Mouse (Mus musculus) limb, embryonic 12.5 days (tissue): ENCODE measurements at regions not wholly inside any gene's neighbourhood (a gene's known extent, or its start where the extent isn't known, plus 50 kb on each side); places are given as distances from the start of the nearest gene placed in this dataset.

Source experiments
- ATAC-seq: fragments of 200-750 bp; cut with Nextera tagmentation; 2 replicates; pipeline ENCODE4 v1.8.0; 2017; ENCODE audit warnings: low read depth, moderate TSS enrichment; ENCODE audit not compliant: insufficient number of reproducible peaks, insufficient read depth, low FRiP score, low TSS enrichment
- H3K27ac ChIP-seq: fragments of 300-500 bp; sonication (generic); 2 replicates; pipeline ENCODE4 v1.5.1; 2016; ENCODE audit warnings: mild to moderate bottlenecking, moderate library complexity
- H3K27me3 ChIP-seq: fragments of 300-500 bp; sonication (generic); 2 replicates; pipeline ENCODE4 v1.6.1; 2016; ENCODE audit warnings: mild to moderate bottlenecking, moderate library complexity
- H3K36me3 ChIP-seq: fragments of 300-500 bp; sonication (generic); 2 replicates; pipeline ENCODE4 v1.6.1; 2016; ENCODE audit warnings: mild to moderate bottlenecking, moderate library complexity
- H3K4me1 ChIP-seq: fragments of 300-500 bp; sonication (generic); replicated peaks from 2 replicates; pipeline ENCODE4 v1.6.1; 2016
- H3K4me2 ChIP-seq: fragments of 300-500 bp; sonication (generic); 2 replicates; pipeline ENCODE4 v1.6.1; 2016; ENCODE audit warnings: mild to moderate bottlenecking, moderate library complexity
- H3K4me3 ChIP-seq: fragments of 300-500 bp; sonication (generic); replicated peaks from 2 replicates; pipeline ENCODE4 v1.5.1; 2016; ENCODE audit warnings: mild to moderate bottlenecking
- H3K9ac ChIP-seq: fragments of 300-500 bp; sonication (generic); replicated peaks from 2 replicates; pipeline ENCODE4 v1.6.1; 2016; ENCODE audit warnings: mild to moderate bottlenecking, moderate library complexity
- H3K9me3 ChIP-seq: fragments of 300-500 bp; sonication (generic); 2 replicates; pipeline ENCODE4 v1.6.1; 2016; ENCODE audit warnings: mild to moderate bottlenecking, moderate library complexity
- WGBS: fragments of 180-500 bp; shearing (Covaris S2); methylation state at CpG from one replicate; pipeline ENCODE4 v1.1.7; 2016; 5-methylcytosine and 5-hydroxymethylcytosine counted together

DNA sequence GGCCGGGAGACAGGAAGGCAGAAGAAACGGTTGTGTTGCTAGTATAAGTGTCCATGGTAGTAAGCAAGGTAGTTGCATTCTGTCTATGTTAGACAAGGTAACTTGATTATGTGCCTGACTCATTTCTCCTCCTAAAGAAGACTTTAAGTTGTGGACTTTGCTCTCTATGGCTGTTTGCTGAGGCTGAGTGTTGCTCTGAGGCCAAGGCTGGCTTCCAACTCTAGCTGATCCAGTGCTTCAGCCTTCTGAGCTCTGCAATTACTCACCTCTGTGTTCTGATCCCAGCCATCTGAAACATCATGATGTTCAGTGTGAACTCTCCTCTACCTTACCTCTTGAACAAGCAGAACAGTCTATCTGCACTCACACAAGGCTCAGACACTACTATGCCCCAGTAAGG lies 116.7 kb upstream of the Ccn2 start:
- H3K4me2 ChIP-seq, result no peak overlapping the region
- H3K36me3 ChIP-seq, result no peaks in the 10 kb centered on the region
- whole genome bisulfite sequencing, result 86% methylated on average over 2 of the region's 2 CpGs
- no peaks in the 10 kb centered on the region for H3K27me3 ChIP-seq
- no peak overlapping the region for H3K27ac ChIP-seq
- ATAC-seq, result no peak
- H3K9me3 ChIP-seq, result no peaks in the 10 kb centered on the region
- no peak overlapping the region for H3K4me3 ChIP-seq
- H3K9ac ChIP-seq, result no peak overlapping the region
- peaks cover 17% of the 10 kb centered on the region for H3K4me1 ChIP-seq

DNA sequence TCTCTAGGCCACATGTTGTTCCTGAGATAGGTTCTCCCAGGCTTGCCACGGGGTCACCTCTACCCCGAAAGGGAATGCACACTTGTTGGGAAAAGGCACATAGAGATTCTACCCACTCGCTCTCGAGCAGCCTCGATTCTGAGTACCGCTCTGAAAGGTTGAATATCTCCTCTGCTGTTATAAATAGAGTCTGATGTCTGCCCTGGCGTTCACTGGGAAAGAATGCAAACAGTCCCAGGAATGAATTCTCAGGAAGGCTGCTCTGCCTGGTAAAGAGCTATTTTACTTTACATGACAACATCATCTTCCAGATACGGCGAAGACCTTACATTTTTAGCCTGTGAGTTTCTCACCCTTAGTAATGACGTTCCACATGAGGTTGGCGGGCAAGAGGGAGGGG lies 116.1 kb upstream of the Ccn2 start:
- H3K36me3 ChIP-seq, result no peaks in the 10 kb centered on the region
- H3K4me2 ChIP-seq, result no peak overlapping the region
- peaks cover 17% of the 10 kb centered on the region for H3K4me1 ChIP-seq
- no peak overlapping the region for H3K4me3 ChIP-seq
- H3K27ac ChIP-seq, result no peak overlapping the region
- no peak for ATAC-seq
- H3K27me3 ChIP-seq, result no peaks in the 10 kb centered on the region
- no peak overlapping the region for H3K9ac ChIP-seq
- H3K9me3 ChIP-seq, result no peaks in the 10 kb centered on the region
- 86% methylated on average over 11 of the region's 11 CpGs for WGBS

DNA sequence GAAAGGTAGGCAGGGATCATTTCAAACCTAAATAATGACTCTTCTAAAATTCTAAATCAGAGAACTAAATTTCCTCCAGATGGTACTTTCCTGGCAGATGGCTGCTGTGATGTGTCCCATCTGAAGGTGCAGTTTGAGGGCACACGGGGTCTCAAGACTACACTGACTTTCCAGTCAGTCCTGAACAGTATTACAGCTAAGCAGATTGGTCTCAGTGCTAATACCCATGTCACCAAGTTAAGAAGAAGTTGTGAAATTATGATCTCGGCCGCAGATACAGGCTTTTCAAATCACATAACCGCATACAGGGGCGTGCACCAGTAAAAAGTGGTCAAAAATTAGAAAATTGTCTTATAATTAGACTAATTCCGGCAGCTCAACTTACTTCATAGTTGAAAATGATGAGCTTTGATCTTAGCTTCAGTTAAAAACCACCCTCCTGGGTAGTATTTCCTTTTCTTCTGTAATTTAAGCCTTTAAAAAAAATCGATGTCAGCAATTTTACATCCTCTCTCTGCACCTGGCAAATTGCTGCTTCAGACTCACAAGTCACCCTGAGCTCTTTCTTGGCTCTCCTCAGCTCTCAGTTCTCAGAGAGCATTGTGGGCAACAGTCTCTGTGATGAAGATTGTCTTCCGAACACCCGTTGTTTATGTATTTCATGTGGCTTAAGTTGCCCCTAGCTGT lies 113.2 kb upstream of the Ccn2 start:
- Histone ChIP-seq H3K4me1 (peaks cover 12% of the 10 kb centered on the region), H3K4me2 (no peak overlapping the region), H3K9me3 (no peaks in the 10 kb centered on the region), H3K36me3 (no peaks in the 10 kb centered on the region), H3K27ac (no peak overlapping the region), H3K9ac (no peak overlapping the region), H3K4me3 (no peak overlapping the region), H3K27me3 (no peaks in the 10 kb centered on the region)
- 67% methylated on average over 9 of the region's 9 CpGs for WGBS
- ATAC-seq, result no peak

DNA sequence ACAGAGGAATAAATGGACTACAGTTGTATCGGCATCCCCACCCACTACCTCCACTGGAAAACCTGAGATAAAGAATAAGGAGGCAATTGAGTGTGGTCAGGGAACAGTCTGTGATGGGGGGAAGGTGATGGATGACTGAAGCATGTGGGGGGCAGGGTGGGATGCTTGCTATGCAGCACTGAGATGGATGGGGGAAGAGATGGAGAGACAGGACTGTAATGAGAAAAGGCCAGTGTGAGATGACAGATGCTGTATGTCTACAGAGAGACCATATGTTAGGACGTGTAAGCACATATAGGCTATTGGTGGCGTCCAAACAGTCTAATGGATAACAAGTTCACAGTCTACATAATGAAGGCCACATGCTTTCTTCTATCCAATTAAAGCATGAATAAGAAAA lies 112.2 kb upstream of the Ccn2 start:
- Histone ChIP-seq H3K9ac (no peak overlapping the region), H3K27me3 (no peaks in the 10 kb centered on the region), H3K4me1 (peaks cover 12% of the 10 kb centered on the region), H3K4me3 (no peak overlapping the region), H3K4me2 (no peak overlapping the region), H3K27ac (no peak overlapping the region), H3K9me3 (no peaks in the 10 kb centered on the region), H3K36me3 (no peaks in the 10 kb centered on the region)
- 64% methylated on average over 3 of the region's 3 CpGs for WGBS
- no peak for ATAC-seq

DNA sequence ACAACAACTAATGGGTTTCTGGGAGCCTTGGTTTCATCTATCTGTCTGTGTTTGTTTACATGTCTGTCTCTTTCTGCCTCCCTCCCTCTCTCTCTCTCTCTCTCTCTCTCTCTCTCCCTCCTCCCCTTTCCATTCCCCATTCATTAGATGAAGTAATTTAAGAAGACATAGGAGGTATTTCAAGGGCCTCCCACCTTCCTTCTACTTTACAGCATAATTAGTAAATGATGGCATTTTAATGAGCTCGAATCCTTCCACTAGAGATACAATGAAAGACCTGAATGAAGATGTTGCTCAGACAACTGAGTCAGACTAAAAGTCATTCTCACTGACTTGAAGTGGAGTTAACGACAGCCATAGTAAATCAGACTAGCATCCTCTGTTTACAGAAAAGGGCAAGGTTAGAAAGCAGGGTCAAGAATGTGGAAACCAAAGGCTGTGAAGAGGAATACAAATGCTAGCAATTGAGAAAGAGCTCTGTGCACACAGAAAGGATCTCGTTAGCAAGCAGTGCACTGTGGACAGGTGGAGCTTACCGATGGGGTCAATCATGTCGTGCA lies 111.1 kb upstream of the Ccn2 start:
- no peak for ATAC-seq
- Histone ChIP-seq H3K27ac (no peak overlapping the region), H3K9ac (no peak overlapping the region), H3K9me3 (no peaks in the 10 kb centered on the region), H3K36me3 (no peaks in the 10 kb centered on the region), H3K4me1 (peaks cover 12% of the 10 kb centered on the region), H3K4me3 (no peak overlapping the region), H3K4me2 (no peak overlapping the region), H3K27me3 (no peaks in the 10 kb centered on the region)
- WGBS, result 24% methylated on average over 5 of the region's 5 CpGs

DNA sequence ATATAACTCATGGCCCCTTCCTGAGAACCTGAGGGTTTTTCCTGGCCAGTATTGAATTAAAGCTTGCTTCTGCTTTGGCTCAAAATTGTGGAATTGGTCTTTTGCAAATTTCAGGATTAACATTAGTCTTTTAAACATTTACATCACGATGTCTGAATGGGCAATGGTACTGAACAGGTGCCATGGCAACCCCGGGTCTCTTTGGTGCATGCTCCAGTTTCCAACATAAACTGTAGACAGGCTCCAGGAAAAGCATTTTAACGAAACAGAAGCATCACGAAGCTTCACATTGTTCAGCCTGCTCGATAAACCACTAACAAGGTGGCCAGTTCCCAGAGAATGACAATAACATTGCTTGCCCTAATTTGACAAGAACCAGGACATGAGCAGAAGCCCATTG lies 109.8 kb upstream of the Ccn2 start:
- Histone ChIP-seq H3K9me3 (no peaks in the 10 kb centered on the region), H3K4me1 (peaks cover 12% of the 10 kb centered on the region), H3K27ac (no peak overlapping the region), H3K4me3 (no peak overlapping the region), H3K27me3 (no peaks in the 10 kb centered on the region), H3K36me3 (no peaks in the 10 kb centered on the region), H3K4me2 (no peak overlapping the region), H3K9ac (no peak overlapping the region)
- WGBS, result 75% methylated on average over 5 of the region's 5 CpGs
- no peak for ATAC-seq

DNA sequence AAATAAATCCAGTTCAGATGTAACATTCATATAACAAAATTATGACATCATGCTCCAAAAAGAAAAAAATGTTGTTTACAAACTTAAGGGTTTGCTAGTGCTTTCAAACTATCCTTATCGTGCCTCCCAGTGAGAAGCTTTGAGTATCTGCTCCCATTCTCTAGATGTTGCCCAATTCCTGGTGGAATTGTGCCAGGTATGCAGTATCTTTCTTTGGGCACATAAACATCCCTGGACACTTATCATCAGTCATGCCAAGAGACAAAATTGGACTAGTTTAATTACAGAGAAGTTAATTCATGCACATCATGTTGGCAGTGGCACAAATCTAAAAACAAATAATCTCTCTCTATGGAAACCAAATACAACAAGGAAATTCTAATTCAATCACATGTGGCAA lies 109.0 kb upstream of the Ccn2 start:
- Histone ChIP-seq H3K27me3 (no peaks in the 10 kb centered on the region), H3K4me2 (no peak overlapping the region), H3K36me3 (no peaks in the 10 kb centered on the region), H3K9ac (no peak overlapping the region), H3K9me3 (no peaks in the 10 kb centered on the region), H3K27ac (no peak overlapping the region), H3K4me1 (peaks cover 12% of the 10 kb centered on the region), H3K4me3 (no peak overlapping the region)
- WGBS, result 84% methylated on average over 1 of the region's 1 CpGs
- ATAC-seq, result no peak

DNA sequence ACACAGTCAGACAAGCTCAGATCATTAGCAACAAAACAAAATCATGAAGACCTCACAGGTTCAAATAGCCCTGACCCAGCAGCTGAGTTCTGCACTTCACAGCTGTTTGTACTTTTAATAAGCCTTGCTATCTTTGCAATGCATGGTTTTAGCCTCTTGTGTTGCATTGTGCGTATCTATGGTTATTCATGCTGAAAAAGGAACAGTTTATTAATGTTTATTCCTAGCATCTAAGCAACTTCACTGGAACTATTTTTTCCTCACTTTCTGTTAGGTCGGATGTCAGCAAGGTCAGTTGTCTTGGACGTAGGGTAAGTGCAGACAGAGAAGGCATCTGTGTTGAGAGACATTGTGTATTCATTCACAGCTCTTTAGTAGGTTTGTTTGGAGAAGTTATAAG lies 107.3 kb upstream of the Ccn2 start:
- ATAC-seq, result no peak
- H3K4me2 ChIP-seq, result no peak overlapping the region
- WGBS, result 88% methylated on average over 3 of the region's 3 CpGs
- no peaks in the 10 kb centered on the region for H3K9me3 ChIP-seq
- H3K4me3 ChIP-seq, result no peak overlapping the region
- H3K27me3 ChIP-seq, result no peaks in the 10 kb centered on the region
- H3K4me1 ChIP-seq, result peaks cover under 1% of the 10 kb centered on the region
- no peak overlapping the region for H3K27ac ChIP-seq
- H3K9ac ChIP-seq, result no peak overlapping the region
- no peaks in the 10 kb centered on the region for H3K36me3 ChIP-seq

DNA sequence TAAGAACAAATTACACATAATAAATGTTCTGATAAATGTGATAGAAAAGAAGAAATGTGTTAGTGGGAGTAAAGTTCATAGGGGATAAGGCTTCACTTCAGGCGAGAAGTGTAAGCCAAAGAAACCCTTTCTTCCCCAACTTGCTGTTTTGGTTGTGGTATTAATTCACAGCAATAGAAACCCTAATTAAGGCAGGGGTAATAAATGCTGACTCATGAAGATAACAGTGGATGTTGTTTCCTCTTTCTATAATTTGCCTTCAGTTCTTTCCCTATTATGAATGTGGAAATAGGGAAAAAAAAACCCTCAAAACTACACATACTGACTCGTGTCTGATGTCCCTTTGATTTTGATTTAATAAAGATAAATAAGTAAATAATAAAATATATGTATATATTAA lies 104.8 kb upstream of the Ccn2 start:
- Histone ChIP-seq H3K36me3 (no peaks in the 10 kb centered on the region), H3K4me3 (no peak overlapping the region), H3K27ac (no peak overlapping the region), H3K4me1 (no peaks in the 10 kb centered on the region; the same call in 1 of the 2 replicates), H3K27me3 (no peaks in the 10 kb centered on the region), H3K4me2 (no peak overlapping the region), H3K9me3 (no peaks in the 10 kb centered on the region), H3K9ac (no peak overlapping the region)
- no peak for ATAC-seq
- 82% methylated on average over 2 of the region's 2 CpGs for WGBS

DNA sequence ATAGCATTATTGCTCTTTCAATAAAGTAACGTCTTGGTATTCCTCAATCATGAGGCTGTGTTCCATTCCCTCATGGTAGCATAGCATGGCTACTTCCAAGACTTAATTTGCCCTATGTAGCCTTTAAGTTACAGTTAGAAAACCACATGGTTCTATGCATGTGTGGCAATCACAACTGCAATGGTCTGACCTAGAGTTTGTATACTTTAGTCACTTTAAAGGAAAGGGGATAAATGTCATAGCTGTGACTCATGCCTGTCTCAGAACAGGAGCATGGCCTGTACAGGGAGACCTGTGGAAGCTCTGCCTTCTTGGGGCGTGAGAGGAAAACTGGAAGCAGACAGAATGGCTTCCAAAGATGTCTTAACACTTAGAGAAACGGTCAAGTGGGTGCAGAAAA lies 103.4 kb upstream of the Ccn2 start:
- Histone ChIP-seq H3K4me2 (no peak overlapping the region), H3K9ac (no peak overlapping the region), H3K4me3 (no peak overlapping the region), H3K27me3 (no peaks in the 10 kb centered on the region), H3K27ac (no peak overlapping the region), H3K4me1 (no peaks in the 10 kb centered on the region; the same call in 1 of the 2 replicates), H3K36me3 (no peaks in the 10 kb centered on the region), H3K9me3 (no peaks in the 10 kb centered on the region)
- no peak for ATAC-seq
- 89% methylated on average over 3 of the region's 3 CpGs for WGBS

DNA sequence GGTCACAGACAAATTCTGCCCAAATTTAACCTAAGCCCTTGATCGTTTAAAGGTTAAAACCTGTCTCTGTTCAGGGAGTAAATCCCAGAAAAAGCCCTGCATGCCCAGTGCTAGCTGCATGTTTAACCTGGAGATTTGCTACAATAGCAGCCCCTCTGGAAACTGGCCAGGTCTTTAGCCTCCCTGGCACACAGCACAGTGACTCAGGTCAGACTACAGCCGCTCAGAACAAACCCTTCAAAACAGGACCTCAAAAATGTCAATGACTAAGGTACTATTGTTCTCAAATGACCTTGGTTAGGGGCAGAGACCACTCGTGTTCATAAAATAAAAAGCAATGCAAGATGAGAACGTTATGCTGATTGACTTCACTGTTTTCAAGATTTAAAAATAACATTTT lies 101.8 kb upstream of the Ccn2 start:
- Histone ChIP-seq H3K36me3 (no peaks in the 10 kb centered on the region), H3K9ac (no peak overlapping the region)
- WGBS, result 69% methylated on average over 4 of the region's 4 CpGs

DNA sequence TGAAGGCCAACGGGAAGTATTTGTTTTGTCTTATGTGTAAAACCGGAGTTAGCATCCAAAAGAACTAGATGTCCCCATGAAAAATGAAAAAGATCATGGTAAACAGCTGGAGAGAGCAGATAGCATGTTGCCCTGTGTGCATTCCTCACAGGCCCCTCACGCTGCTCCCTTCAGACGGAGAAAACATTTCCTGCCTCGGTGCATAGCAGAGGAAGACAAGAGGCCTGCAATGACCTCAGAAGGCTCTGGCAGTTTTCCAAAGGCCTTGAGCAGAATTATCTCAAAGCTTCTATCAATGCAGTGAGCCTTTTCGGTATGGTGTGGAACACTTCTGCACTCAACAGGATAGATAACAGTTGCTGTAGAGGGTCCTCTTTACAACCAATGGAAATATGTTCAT lies 101.3 kb upstream of the Ccn2 start:
- H3K27ac ChIP-seq, result no peak overlapping the region

More for the DNA sequence above, 101.8 kb upstream of the Ccn2 start:
- H3K4me3 ChIP-seq, result no peak overlapping the region
- ATAC-seq, result no peak
- H3K4me1 ChIP-seq, result no peaks in the 10 kb centered on the region; the same call in 1 of the 2 replicates
- no peaks in the 10 kb centered on the region for H3K9me3 ChIP-seq
- H3K4me2 ChIP-seq, result no peak overlapping the region
- no peak overlapping the region for H3K27ac ChIP-seq
- H3K27me3 ChIP-seq, result no peaks in the 10 kb centered on the region

More for the DNA sequence above, 101.3 kb upstream of the Ccn2 start:
- ATAC-seq, result no peak
- Histone ChIP-seq H3K27me3 (no peaks in the 10 kb centered on the region), H3K4me1 (no peaks in the 10 kb centered on the region; the same call in 1 of the 2 replicates), H3K9me3 (no peaks in the 10 kb centered on the region), H3K4me2 (no peak overlapping the region), H3K9ac (no peak overlapping the region), H3K36me3 (no peaks in the 10 kb centered on the region), H3K4me3 (no peak overlapping the region)
- 76% methylated on average over 6 of the region's 6 CpGs for whole genome bisulfite sequencing
